Mouse (Mus musculus): ENCODE data around the gene Tor1aip1. TPM values are rescaled to one million over a fixed set of nuclear protein-coding genes. Genes with fewer than 3 reads are reported as not detected.

Gene Tor1aip1
- total and polyA plus RNA-seq, 3 experiments = 19.1 to 44.1 (median 39.8) TPM

DNA sequence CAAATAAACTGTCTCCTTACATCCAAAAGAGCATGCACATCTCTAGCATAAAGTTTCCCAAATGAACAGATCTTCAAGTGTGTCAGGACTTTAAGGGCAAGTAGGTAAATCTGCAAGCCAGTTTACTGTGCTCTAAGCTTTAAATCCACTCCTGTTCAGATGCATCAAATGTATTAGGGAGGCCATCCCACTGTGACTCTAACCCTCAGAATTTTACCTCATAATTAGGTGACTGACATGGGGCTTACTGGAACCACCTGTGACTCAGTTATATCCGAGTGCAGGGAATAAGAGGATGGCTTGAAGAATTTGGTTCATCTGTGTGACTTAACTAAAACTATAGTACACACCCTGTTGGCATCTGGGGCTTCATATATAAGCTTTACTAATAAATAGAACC lies 1.6 kb downstream of the Tor1aip1 start:
- in situ Hi-C loops (cut with MboI; ENCODE audit: low pct_ligation_motif_present, low pct_unique_long_range_greater_than_20kb, low sequenced_read_pairs) (no loop called here), dilution Hi-C loops (cut with MboI; ENCODE audit: extremely low pct_ligation_motif_present, extremely low pct_unique_long_range_greater_than_20kb, low sequenced_read_pairs) (no loop called here)
- H3K4me1 ChIP-seq (ENCODE audit: control insufficient read depth in 1 of 2, insufficient read depth in 2 of 2) = peaks cover 2 to 18% of the 10 kb centered on the region in 2 experiments; a peak in 3 of 4 replicates
- H3K9ac ChIP-seq (ENCODE audit: insufficient read depth, low read depth) = peak overlapping the region; percentile 74
- H3K4me2 ChIP-seq (ENCODE audit: insufficient read depth, low read depth, poor library complexity, severe bottlenecking) = peak overlapping the region; percentile 85
- no peak for TF ChIP-seq ETS1 (conservative IDR thresholded peaks at IDR 0.05; ENCODE audit: low read depth, low read length)
- TF ChIP-seq ZC3H11A (IDR thresholded peaks at IDR 0.05; ENCODE audit: low read depth, low read length) = no peak
- TF ChIP-seq NRF1 (IDR thresholded peaks at IDR 0.05; ENCODE audit: low read depth, low read length) = no peak
- no peak for TF ChIP-seq KAT2A (IDR thresholded peaks at IDR 0.05; ENCODE audit: insufficient replicate concordance, low read length)
- TF ChIP-seq MXI1 (IDR thresholded peaks at IDR 0.05; ENCODE audit: low read depth, low read length) = no peak
- no peak for TF ChIP-seq POLR2AphosphoS2 (IDR thresholded peaks at IDR 0.05; ENCODE audit: low read depth, low read length)
- no peak for TF ChIP-seq RAD21 (IDR thresholded peaks at IDR 0.05; ENCODE audit: low read depth, low read length)
- no peak for TF ChIP-seq CHD2 (IDR thresholded peaks at IDR 0.05; ENCODE audit: low read length)
- TF ChIP-seq SMC3 (IDR thresholded peaks at IDR 0.05; ENCODE audit: low read depth, low read length) = no peak
- TF ChIP-seq E2F4 (IDR thresholded peaks at IDR 0.05; ENCODE audit: insufficient replicate concordance, low read depth, low read length) = no peak
- no peak for TF ChIP-seq UBTF (IDR thresholded peaks at IDR 0.05; ENCODE audit: low read depth, low read length)
- TF ChIP-seq USF1 (IDR thresholded peaks at IDR 0.05; ENCODE audit: low read depth, low read length) = no peak
- peaks cover 34% of the 10 kb centered on the region for H3K79me2 ChIP-seq (replicated peaks; ENCODE audit: control insufficient read depth, extremely low read depth, insufficient read depth, poor library complexity, severe bottlenecking)
- H3K27me3 ChIP-seq (replicated peaks) = no peaks in the 10 kb centered on the region
- H3K4me3 ChIP-seq (replicated peaks in 1 of 3; ENCODE audit: low read depth in 2 of 3, low read length in 2 of 3, poor library complexity in 1 of 3) = peak overlapping the region; percentile 77 to 82 (median 81)
- no peaks in the 10 kb centered on the region for H3K9me3 ChIP-seq (replicated peaks; ENCODE audit: low read length)
- H3K27ac ChIP-seq (ENCODE audit: insufficient read depth, low read depth) = peak overlapping the region; percentile 34; the same call in 1 of the 2 replicates
- H3K36me3 ChIP-seq (replicated peaks in 1 of 2; ENCODE audit: control insufficient read depth in 1 of 2, insufficient read depth in 1 of 2, low read length in 1 of 2) = peaks cover 22 to 39% of the 10 kb centered on the region in 2 experiments
- peak; percentile 12 for DNase-seq (ENCODE audit: extremely low read depth)

GRCm38 (mm10) chr1:156033921-156034320 lies 2.4 kb downstream of the Tor1aip1 start:
- H3K27me3 ChIP-seq (replicated peaks) = no peaks in the 10 kb centered on the region
- TF ChIP-seq POLR2A (IDR thresholded peaks at IDR 0.05; ENCODE audit: low read depth, low read length) (no peak), MXI1 (IDR thresholded peaks at IDR 0.05; ENCODE audit: low read depth, low read length) (no peak), ETS1 (conservative IDR thresholded peaks at IDR 0.05; ENCODE audit: low read depth, low read length) (no peak), KAT2A (IDR thresholded peaks at IDR 0.05; ENCODE audit: insufficient replicate concordance, low read length) (no peak), ZC3H11A (IDR thresholded peaks at IDR 0.05; ENCODE audit: low read depth, low read length) (no peak), NRF1 (IDR thresholded peaks at IDR 0.05; ENCODE audit: low read depth, low read length) (no peak), ZNF384 (IDR thresholded peaks at IDR 0.05; ENCODE audit: low read depth, low read length) (no peak), POLR2AphosphoS2 (IDR thresholded peaks at IDR 0.05; ENCODE audit: low read depth, low read length) (no peak), RCOR1 (conservative IDR thresholded peaks at IDR 0.05; ENCODE audit: low read depth, low read length) (no peak), ELF1 (IDR thresholded peaks at IDR 0.05; ENCODE audit: low read depth, low read length) (no peak), PAX5 (IDR thresholded peaks at IDR 0.05; ENCODE audit: low read length) (no peak), JUND (conservative IDR thresholded peaks at IDR 0.05; ENCODE audit: low read depth, low read length) (no peak), MAX (IDR thresholded peaks at IDR 0.05; ENCODE audit: low read length) (no peak), MYC (IDR thresholded peaks at IDR 0.05; ENCODE audit: low read depth, low read length) (no peak), USF1 (IDR thresholded peaks at IDR 0.05; ENCODE audit: low read depth, low read length) (no peak)
- no peak overlapping the region for H3K9ac ChIP-seq (ENCODE audit: insufficient read depth, low read depth)
- peaks cover 27 to 46% of the 10 kb centered on the region in 2 experiments for H3K36me3 ChIP-seq (replicated peaks in 1 of 2; ENCODE audit: control insufficient read depth in 1 of 2, insufficient read depth in 1 of 2, low read length in 1 of 2)
- no peaks in the 10 kb centered on the region for H3K9me3 ChIP-seq (replicated peaks; ENCODE audit: low read length)
- in situ Hi-C loops (cut with MboI; ENCODE audit: low pct_ligation_motif_present, low pct_unique_long_range_greater_than_20kb, low sequenced_read_pairs) = no loop called here
- peaks cover 27% of the 10 kb centered on the region for H3K79me2 ChIP-seq (replicated peaks; ENCODE audit: control insufficient read depth, extremely low read depth, insufficient read depth, poor library complexity, severe bottlenecking)
- no peak overlapping the region for H3K27ac ChIP-seq (ENCODE audit: insufficient read depth, low read depth)
- dilution Hi-C loops (cut with MboI; ENCODE audit: extremely low pct_ligation_motif_present, extremely low pct_unique_long_range_greater_than_20kb, low sequenced_read_pairs) = no loop called here
- no peak overlapping the region for H3K4me3 ChIP-seq (replicated peaks in 1 of 3; ENCODE audit: low read depth in 2 of 3, low read length in 2 of 3, poor library complexity in 1 of 3)
- DNase-seq (ENCODE audit: extremely low read depth) = no peak
- peak overlapping the region; percentile 61; the same call in 1 of the 2 replicates for H3K4me2 ChIP-seq (ENCODE audit: insufficient read depth, low read depth, poor library complexity, severe bottlenecking)
- peaks cover 2 to 18% of the 10 kb centered on the region in 2 experiments; a peak in 3 of 4 replicates for H3K4me1 ChIP-seq (ENCODE audit: control insufficient read depth in 1 of 2, insufficient read depth in 2 of 2)
